Mouse (Mus musculus) natural killer cell, adult 2 months (primary cell): ENCODE measurements around the gene Fbxl22.

Experiments used
- DNase-seq, 2 experiments: peaks; one replicate each; pipeline ENCODE4 v3.0.0; 2022; ENCODE audit warnings: low spot score in 2 of 2

Fbxl22 gene

DNA sequence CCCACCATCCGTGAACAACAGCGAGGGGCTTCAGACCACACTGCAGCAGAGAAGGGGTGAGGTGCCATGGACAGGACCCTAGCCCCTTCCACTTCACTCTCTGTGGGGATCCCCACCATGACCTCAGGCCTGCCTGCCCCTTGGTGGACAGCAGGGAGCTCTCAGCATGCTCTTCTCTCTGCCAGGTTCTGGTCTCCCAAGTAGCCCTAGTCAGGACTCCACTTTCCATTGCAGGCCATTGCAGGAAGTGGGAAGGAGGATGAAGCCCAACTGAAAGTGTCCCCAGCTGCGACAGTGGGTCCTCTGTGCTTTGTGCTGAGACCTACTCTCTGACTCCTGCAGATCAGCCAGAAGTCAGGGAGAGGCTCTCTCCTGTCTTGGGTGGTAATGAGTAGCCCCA is 6.7 kb downstream of the Fbxl22 start:
- DNase-seq: no peak

DNA sequence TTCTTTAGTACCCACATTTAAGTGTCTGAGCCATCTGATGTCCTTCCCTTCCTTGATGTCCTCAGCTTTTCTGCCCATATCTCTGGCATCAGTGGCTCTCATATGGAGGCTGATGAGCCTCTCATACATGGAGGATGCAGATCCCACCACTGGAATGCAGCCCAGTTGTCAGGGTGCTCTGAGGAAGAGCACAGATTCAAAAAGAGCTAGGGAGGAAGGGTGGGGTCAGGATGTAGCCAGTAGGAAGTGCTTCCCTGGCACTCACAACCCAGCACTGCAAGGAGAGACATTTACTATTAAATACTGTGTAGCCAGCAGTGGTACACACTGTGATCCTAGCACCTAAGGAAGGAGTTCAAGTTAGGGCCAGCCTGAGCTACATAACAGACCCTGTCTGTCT is 8.0 kb downstream of the Fbxl22 start:
- DNase-seq: no peak

DNA sequence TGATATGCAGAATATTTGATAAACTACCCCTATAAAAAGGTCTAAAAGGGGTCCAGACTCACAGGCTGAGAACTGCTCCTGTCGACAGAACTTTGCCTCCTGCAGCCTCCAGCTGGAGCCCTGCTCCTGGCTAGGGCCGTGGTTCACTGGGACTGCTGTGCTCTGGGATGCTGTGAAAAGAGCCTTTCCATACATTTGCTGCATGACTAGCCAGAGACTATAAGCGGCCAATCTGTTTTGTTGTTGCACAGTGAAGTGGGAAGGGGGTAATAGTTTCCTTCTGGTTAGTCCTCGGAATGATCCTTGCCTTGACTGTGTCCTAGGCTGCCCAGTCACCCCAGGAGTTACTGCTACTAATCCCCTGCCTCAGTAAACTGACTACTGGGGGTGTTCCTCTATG is 8.4 kb downstream of the Fbxl22 start:
- no peak for DNase-seq

DNA sequence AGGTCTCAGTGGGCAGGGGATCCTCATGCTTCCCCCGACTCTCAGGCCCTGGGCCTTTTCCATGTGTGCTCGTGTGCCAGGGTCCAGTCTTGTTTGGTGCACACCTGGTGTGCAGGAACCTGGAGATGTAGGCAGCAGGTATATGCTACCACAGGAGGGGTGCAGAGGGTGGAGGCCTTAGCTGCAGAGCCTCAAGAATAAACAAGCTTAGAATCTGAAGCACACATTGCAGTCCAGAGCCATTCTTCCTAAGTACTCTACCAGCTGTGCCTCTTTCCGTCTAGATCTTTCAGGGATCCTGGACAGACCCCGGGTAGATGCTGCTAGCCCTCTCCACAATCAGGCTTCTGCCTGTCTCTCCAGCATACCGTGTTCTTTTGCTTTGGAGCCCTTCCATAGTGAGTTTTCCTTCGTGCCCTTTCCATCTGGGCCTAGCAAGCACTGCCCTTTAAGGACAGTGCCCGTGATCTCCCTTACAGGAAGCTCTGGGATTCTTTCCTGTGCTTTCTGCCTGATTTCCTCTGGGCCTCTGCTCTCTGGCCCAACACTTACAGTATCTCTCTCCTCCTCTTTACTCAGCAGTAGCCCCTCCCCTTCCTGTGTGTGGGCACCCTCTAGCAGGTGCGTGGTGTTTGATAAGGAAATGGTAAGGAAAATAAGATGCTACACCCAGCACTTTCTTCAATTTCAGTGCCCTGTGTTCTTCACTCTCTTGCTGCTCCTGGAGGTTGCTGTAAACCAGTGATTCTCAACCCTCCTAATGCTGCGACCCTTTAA is 9.1 kb downstream of the Fbxl22 start:
- peak in 1 of 2 experiments; percentile 21 for DNase-seq

DNA sequence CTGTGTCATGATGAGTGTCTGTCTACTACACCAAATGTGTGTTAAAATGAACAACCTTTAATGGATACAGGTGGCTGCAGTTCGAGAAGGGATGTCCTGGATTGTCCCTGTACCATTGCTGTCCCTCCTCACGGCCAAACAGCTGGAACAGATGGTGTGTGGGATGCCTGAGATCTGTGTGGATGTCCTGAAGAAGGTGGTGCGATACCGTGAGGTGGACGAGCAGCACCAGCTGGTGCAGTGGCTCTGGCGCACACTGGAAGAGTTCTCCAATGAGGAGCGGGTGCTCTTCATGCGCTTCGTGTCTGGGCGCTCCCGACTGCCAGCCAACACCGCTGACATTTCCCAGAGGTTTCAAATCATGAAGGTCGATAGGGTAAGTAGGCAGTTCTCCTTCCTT is 9.9 kb downstream of the Fbxl22 start:
- DNase-seq: no peak

DNA sequence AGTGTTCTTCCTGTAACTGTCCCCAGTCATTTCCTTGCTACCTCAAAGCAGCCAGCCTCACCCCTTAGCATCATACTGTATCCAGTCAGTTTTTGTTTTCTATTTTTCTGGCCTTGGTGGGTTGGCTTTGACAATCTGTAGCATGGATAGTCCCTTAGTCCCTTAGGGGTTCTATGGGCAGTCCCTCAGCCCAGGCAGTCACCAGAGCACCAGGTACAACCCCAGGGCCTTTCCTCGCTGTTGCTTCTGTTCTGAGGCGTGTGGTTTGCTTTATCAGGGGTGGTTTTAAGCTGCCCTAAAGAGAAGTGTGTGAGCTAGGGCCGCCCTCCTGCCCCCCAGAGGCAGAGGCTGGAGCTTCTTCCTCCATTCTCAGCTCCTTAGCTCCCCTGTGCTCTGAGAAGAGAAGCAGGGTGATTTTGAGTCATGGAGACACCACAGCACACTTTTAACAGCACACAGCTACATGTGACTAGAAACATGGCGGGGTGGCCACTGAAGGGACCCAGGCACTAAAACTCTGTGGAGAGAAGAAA is 10.4 kb downstream of the Fbxl22 start:
- DNase-seq: peak; percentile 24 to 44

DNA sequence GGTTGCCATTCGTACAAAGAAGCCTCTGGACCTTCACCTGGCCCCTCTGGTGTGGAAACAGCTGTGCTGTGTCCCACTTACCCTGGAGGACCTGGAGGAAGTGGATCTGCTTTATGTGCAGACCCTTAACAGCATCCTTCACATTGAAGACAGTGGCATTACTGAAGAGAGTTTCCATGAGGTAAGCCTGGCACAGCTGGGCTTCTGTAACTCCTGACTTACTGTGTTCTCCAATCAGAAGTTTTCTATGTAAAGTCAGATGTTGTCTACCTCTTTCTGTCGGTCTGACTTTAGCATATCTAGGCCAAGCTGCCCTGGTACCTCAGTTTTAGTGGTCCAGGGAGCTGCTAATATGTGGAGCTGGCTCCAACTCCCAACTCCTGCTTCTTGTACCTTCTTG is 13.1 kb downstream of the Fbxl22 start:
- no peak for DNase-seq

DNA sequence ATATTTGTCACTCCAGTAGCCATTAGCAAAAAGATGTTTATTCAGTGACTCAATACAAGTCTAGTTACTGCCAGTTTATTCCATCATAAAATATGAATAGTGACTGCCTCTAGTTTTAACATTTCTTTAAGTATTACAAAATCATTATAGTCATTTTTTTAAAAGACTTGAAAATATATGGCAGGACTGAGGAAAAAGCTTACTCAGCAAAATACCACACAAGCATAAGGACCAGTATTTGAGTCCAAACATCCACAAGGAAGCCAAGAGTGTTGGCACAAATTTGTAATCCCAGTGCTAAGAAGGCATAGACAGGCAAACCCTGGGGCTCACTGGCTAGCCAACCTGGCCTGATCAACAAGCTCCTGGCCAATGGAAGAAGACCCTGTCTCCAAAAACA is 20.4 kb downstream of the Fbxl22 start:
- DNase-seq: no peak

DNA sequence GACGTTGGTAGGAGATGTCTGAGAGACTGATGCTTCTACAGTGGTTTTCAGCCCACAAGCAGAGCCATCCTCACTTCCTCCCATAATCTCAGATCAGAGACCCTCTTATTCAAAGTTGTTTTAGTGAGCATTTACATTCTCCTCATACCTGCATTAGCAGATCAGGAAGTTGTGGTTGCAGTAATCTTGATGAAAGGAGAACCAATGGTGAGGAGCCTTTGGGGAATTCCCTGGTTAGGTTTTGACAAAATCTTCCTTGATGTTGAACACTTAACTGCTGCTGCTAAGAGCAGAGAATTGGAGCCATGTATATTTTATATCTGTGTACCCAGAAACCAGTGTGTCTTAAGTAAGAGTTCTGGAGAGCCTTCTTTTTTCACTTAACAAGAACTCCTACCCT is 22.0 kb downstream of the Fbxl22 start:
- DNase-seq: peak in 1 of 2 experiments; percentile 20

DNA sequence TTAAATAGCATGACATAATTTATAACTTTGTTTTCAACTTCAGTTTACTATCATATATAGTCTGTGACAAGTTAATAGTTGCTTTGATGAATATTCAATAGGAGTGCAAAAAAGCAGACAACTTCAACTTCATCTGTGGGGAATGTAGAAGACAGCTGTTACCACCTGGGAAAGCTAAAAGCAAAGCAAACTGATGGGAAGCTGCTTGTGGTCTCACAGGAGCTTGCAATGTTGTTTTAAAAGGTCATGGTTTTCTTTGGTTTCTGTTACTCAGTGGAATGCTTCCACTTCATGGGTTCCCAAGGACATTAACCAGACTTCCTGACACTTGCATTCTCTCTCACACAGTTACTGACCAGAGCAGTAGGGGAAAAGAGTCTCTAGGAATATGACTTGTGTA is 25.6 kb downstream of the Fbxl22 start:
- DNase-seq: no peak

DNA sequence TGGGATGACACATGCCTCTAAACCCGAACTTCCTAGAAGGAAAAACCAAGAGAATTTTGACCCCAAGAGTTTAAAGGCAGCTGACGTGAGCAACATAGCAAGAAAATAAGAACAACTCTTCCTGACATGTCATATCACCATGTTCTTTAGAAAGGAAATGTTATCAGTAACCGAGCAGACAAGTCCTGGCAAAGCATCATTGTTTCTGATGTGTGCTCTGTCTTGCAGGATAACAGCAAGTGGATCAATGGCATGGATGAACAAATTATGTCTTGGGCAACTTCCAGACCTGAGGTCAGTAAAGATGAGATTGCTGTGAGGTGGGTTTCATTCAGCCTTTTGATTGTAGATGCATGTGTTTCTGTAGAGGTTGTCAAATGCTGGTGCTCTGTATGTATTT is 31.0 kb downstream of the Fbxl22 start:
- no peak for DNase-seq

DNA sequence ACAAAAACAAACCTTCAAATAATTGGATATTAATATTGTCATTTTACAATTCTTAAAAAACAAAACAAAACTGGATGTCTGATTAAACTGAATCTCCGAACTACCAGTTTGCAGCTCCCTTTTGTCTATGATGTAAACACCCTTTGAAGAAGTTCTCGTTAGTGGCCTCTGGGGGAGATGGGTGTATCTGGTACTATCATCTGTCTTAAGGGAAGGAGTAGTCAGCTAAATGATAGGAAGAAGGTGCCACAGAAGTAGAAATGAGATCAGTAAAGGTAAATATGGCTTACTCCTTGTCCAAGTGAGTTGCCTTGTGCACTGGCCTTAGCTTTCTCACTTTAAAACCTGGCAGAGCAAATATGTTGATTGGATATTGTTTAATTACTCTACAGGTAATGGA is 36.6 kb downstream of the Fbxl22 start:
- no peak for DNase-seq

DNA sequence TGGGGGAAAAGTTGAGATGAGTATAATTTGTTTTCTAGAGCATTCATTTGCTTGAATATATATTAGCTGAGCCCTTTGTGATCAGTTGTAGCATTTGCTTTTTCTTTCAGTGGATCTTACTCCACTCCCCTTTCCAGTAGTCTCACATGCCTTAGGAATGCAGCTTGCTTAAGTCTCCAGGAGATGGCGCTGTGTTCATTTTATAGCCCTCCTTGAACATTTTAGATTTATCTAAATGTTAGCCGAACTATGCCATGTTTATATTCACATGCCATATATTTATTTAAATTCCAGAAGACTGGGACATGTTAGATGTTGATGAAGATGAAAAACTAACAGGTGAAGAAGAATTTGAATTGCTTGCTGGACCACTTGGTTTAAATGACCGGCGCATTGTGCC is 49.3 kb downstream of the Fbxl22 start:
- DNase-seq: peak; percentile 12 to 38
